Mouse (Mus musculus) intestine, embryonic 14.5 days (tissue): Measurements from ENCODE around the gene Gm28305. TPM values are rescaled to one million over a fixed set of nuclear protein-coding genes. Genes with fewer than 3 reads are reported as not detected.

Experiments
- ATAC-seq: fragments of 200-750 bp; cut with Nextera tagmentation; replicated peaks from 2 replicates; pipeline ENCODE4 v1.8.0; 2017; ENCODE audit warnings: low read depth, moderate number of reproducible peaks, moderate TSS enrichment, moderate library complexity; ENCODE audit not compliant: low FRiP score, low TSS enrichment
- DNase-seq: peaks from one replicate; pipeline ENCODE4 v3.0.0-alpha.2; 2018; ENCODE audit warnings: low spot score
- H3K27ac ChIP-seq: fragments of 300-500 bp; sonication (generic); 2 replicates; pipeline ENCODE4 v1.5.1; 2014; ENCODE audit warnings: low read depth, mild to moderate bottlenecking, control low read depth
- H3K27me3 ChIP-seq: fragments of 300-500 bp; sonication (generic); replicated peaks from 2 replicates; pipeline ENCODE4 v1.6.1; 2014; ENCODE audit warnings: low read length, control low read depth; ENCODE audit not compliant: control insufficient read depth, insufficient read depth
- H3K36me3 ChIP-seq: fragments of 300-500 bp; sonication (generic); 2 replicates; pipeline ENCODE4 v1.6.1; 2014; ENCODE audit warnings: low read length, control low read depth; ENCODE audit not compliant: control insufficient read depth, insufficient read depth
- H3K4me1 ChIP-seq: fragments of 300-500 bp; sonication (generic); replicated peaks from 2 replicates; pipeline ENCODE4 v1.6.1; 2014; ENCODE audit warnings: low read length, control low read depth, mixed read lengths; ENCODE audit not compliant: control insufficient read depth, insufficient read depth
- H3K4me2 ChIP-seq: fragments of 300-500 bp; sonication (generic); 2 replicates; pipeline ENCODE4 v1.6.1; 2014; ENCODE audit warnings: low read length
- H3K4me3 ChIP-seq: fragments of 300-500 bp; sonication (generic); 2 replicates; pipeline ENCODE4 v1.5.1; 2014; ENCODE audit warnings: low read depth, low read length, control low read depth, mixed read lengths
- H3K9ac ChIP-seq: fragments of 300-500 bp; sonication (generic); 2 replicates; pipeline ENCODE4 v1.6.1; 2014; ENCODE audit warnings: mild to moderate bottlenecking, low read length
- H3K9me3 ChIP-seq: fragments of 300-500 bp; sonication (generic); 2 replicates; pipeline ENCODE4 v1.6.1; 2016; ENCODE audit warnings: low read length, control low read depth; ENCODE audit not compliant: control insufficient read depth
- WGBS: fragments of 180-500 bp; shearing (Covaris S2); extraction: QIAGEN DNeasy Blood & Tissue Kit; methylation state at CpG from one replicate; pipeline ENCODE4 v1.1.7; 2014; 5-methylcytosine and 5-hydroxymethylcytosine counted together
- polyA plus RNA-seq: library from polyadenylated mRNA; unstranded; fragments of >200 nt; fragmentation: Nextera tagmentation; extraction: Ambion mirVana; gene quantifications from 2 replicates; pipeline ENCODE4 v1.2.1, GENCODE M21; 2014

Gene Gm28305
- polyA plus RNA-seq, 1 experiment from 2014 or later = not detected

GRCm38 (mm10) chr9:104062430-104063243 is 22.2 kb downstream of the Gm28305 start, which contains the start of gene Uba5:
Uba5 (minus strand) TSS chr9:104063134.
- Histone ChIP-seq H3K4me2 (peak within 1 kb of the TSS; percentile 80), H3K27ac (peak within 1 kb of the TSS; percentile 76), H3K4me3 (peak within 1 kb of the TSS; percentile 83), H3K36me3 (peaks cover 29% of the 10 kb centered on the region), H3K9me3 (no peaks in the 10 kb centered on the region), H3K27me3 (no peaks in the 10 kb centered on the region), H3K4me1 (peaks cover 12% of the 10 kb centered on the region), H3K9ac (peak within 1 kb of the TSS; percentile 73)
- DNase-seq (no peak), ATAC-seq (peak; percentile 67)
- WGBS = under 1% methylated on average over 59 of the region's 59 CpGs

- WGBS = under 1% methylated on average over 30 of the region's 30 CpGs
- H3K4me1 ChIP-seq = peaks cover 12% of the 10 kb centered on the region
- peak within 1 kb of the TSS; percentile 83 for H3K4me3 ChIP-seq
- ATAC-seq = peak; percentile 95
- peak; percentile 96 for DNase-seq
- peak within 1 kb of the TSS; percentile 80 for H3K4me2 ChIP-seq
- H3K9me3 ChIP-seq = no peaks in the 10 kb centered on the region
- peak within 1 kb of the TSS; percentile 76 for H3K27ac ChIP-seq
- H3K36me3 ChIP-seq = peaks cover 22% of the 10 kb centered on the region
- H3K27me3 ChIP-seq = no peaks in the 10 kb centered on the region
- H3K9ac ChIP-seq = peak within 1 kb of the TSS; percentile 73
Measured at GRCm38 (mm10) chr9:104063244-104063961, 22.9 kb downstream of the Gm28305 start, which contains the start of gene Acad11. Acad11 (plus strand) TSS chr9:104063377.

- ATAC-seq = no peak
Measured at GRCm38 (mm10) chr9:104064571-104064970, 24.1 kb downstream of the Gm28305 start.

GRCm38 (mm10) chr9:104070241-104070640 is 29.8 kb downstream of the Gm28305 start:
- Histone ChIP-seq H3K9me3 (no peaks in the 10 kb centered on the region), H3K27me3 (no peaks in the 10 kb centered on the region), H3K4me3 (no peak overlapping the region), H3K9ac (no peak overlapping the region), H3K27ac (no peak overlapping the region), H3K4me1 (no peaks in the 10 kb centered on the region), H3K4me2 (no peak overlapping the region), H3K36me3 (no peaks in the 10 kb centered on the region)
- WGBS = 77% methylated on average over 4 of the region's 4 CpGs
- DNase-seq = no peak
- ATAC-seq = no peak

More at GRCm38 (mm10) chr9:104064571-104064970, 24.1 kb downstream of the Gm28305 start:
- 14% methylated on average over 1 of the region's 1 CpGs for WGBS
- no peaks in the 10 kb centered on the region for H3K9me3 ChIP-seq
- H3K4me3 ChIP-seq = no peak overlapping the region
- no peak overlapping the region for H3K4me2 ChIP-seq
- no peak for DNase-seq
- H3K9ac ChIP-seq = no peak overlapping the region
- H3K36me3 ChIP-seq = peaks cover 15% of the 10 kb centered on the region
- no peak overlapping the region for H3K27ac ChIP-seq
- peaks cover 12% of the 10 kb centered on the region for H3K4me1 ChIP-seq
- H3K27me3 ChIP-seq = no peaks in the 10 kb centered on the region

GRCm38 (mm10) chr9:104070863-104071604 is 30.6 kb downstream of the Gm28305 start:
- no peaks in the 10 kb centered on the region for H3K9me3 ChIP-seq
- H3K9ac ChIP-seq = no peak overlapping the region
- H3K4me1 ChIP-seq = no peaks in the 10 kb centered on the region
- H3K4me2 ChIP-seq = no peak overlapping the region
- H3K4me3 ChIP-seq = no peak overlapping the region
- no peak for DNase-seq
- H3K36me3 ChIP-seq = no peaks in the 10 kb centered on the region
- H3K27me3 ChIP-seq = no peaks in the 10 kb centered on the region
- ATAC-seq = no peak
- WGBS = 72% methylated on average over 8 of the region's 8 CpGs
- no peak overlapping the region for H3K27ac ChIP-seq

GRCm38 (mm10) chr9:104075808-104076207 is 35.3 kb downstream of the Gm28305 start:
- Histone ChIP-seq H3K9me3 (no peaks in the 10 kb centered on the region), H3K4me2 (no peak overlapping the region), H3K27ac (no peak overlapping the region), H3K36me3 (no peaks in the 10 kb centered on the region), H3K4me1 (no peaks in the 10 kb centered on the region), H3K4me3 (no peak overlapping the region), H3K27me3 (no peaks in the 10 kb centered on the region), H3K9ac (no peak overlapping the region)
- DNase-seq = no peak
- no peak for ATAC-seq
- 60% methylated on average over 2 of the region's 2 CpGs for WGBS

- H3K27me3 ChIP-seq = no peaks in the 10 kb centered on the region
- no peaks in the 10 kb centered on the region for H3K36me3 ChIP-seq
- ATAC-seq (no peak), DNase-seq (no peak)
- no peak overlapping the region for H3K4me3 ChIP-seq
- H3K9me3 ChIP-seq = no peaks in the 10 kb centered on the region
- H3K4me1 ChIP-seq = no peaks in the 10 kb centered on the region
- 100% methylated on average over 1 of the region's 1 CpGs for WGBS
- H3K9ac ChIP-seq = no peak overlapping the region
- no peak overlapping the region for H3K27ac ChIP-seq
- H3K4me2 ChIP-seq = no peak overlapping the region
Measured at GRCm38 (mm10) chr9:104078780-104079179, 38.3 kb downstream of the Gm28305 start.

- H3K4me2 ChIP-seq = no peak overlapping the region
- H3K27me3 ChIP-seq = no peaks in the 10 kb centered on the region
- 50% methylated on average over 5 of the region's 5 CpGs for WGBS
- no peak overlapping the region for H3K27ac ChIP-seq
- no peak overlapping the region for H3K4me3 ChIP-seq
- no peaks in the 10 kb centered on the region for H3K4me1 ChIP-seq
- no peaks in the 10 kb centered on the region for H3K36me3 ChIP-seq
- H3K9ac ChIP-seq = no peak overlapping the region
- H3K9me3 ChIP-seq = no peaks in the 10 kb centered on the region
- ATAC-seq (no peak), DNase-seq (peak; percentile 66)
Measured at GRCm38 (mm10) chr9:104079379-104079778, 38.9 kb downstream of the Gm28305 start.
